Mouse (Mus musculus) midbrain, embryonic 16.5 days (tissue): ENCODE measurements around the gene Vezt. TPM values are rescaled to one million over a fixed set of nuclear protein-coding genes. Genes with fewer than 3 reads are reported as not detected.
A peak's percentile ranks its signal among the peaks of the same experiment; 100 is the strongest.

Source experiments
- ATAC-seq: fragments of 200-750 bp; cut with Nextera tagmentation; 2 replicates; pipeline ENCODE4 v1.8.0; 2017; ENCODE audit warnings: moderate TSS enrichment
- H3K27ac ChIP-seq: fragments of 300-500 bp; sonication (generic); 2 replicates; pipeline ENCODE4 v1.5.1; 2014; ENCODE audit warnings: mild to moderate bottlenecking, low read length, mixed read lengths
- H3K27me3 ChIP-seq: fragments of 300-500 bp; sonication (generic); 2 replicates; pipeline ENCODE4 v1.6.1; 2014; ENCODE audit warnings: low read depth, low read length, mixed read lengths; ENCODE audit not compliant: control insufficient read depth, insufficient read depth
- H3K36me3 ChIP-seq: fragments of 300-500 bp; sonication (generic); 2 replicates; pipeline ENCODE4 v1.6.1; 2014; ENCODE audit warnings: mild to moderate bottlenecking, low read length, moderate library complexity, mixed read lengths; ENCODE audit not compliant: control insufficient read depth, insufficient read depth
- H3K4me1 ChIP-seq: fragments of 300-500 bp; sonication (generic); 2 replicates; pipeline ENCODE4 v1.6.1; 2014; ENCODE audit warnings: mild to moderate bottlenecking, low read length, mixed read lengths; ENCODE audit not compliant: control insufficient read depth, insufficient read depth
- H3K4me2 ChIP-seq: fragments of 300-500 bp; sonication (generic); 2 replicates; pipeline ENCODE4 v1.6.1; 2014; ENCODE audit warnings: mild to moderate bottlenecking, low read length, mixed read lengths
- H3K4me3 ChIP-seq: fragments of 300-500 bp; sonication (generic); 2 replicates; pipeline ENCODE4 v1.5.1; 2014; ENCODE audit warnings: low read depth, mild to moderate bottlenecking, low read length, moderate library complexity, mixed read lengths
- H3K9ac ChIP-seq: fragments of 300-500 bp; sonication (generic); 2 replicates; pipeline ENCODE4 v1.6.1; 2014; ENCODE audit warnings: low read depth, low read length, mixed read lengths
- H3K9me3 ChIP-seq: fragments of 300-500 bp; sonication (generic); replicated peaks from 2 replicates; pipeline ENCODE4 v1.6.1; 2014; ENCODE audit warnings: mild to moderate bottlenecking, low read length, mixed read lengths; ENCODE audit not compliant: control insufficient read depth, poor library complexity, severe bottlenecking
- WGBS: fragments of 180-500 bp; shearing (Covaris S2); extraction: QIAGEN DNeasy Blood & Tissue Kit; methylation state at CpG from one replicate; pipeline ENCODE4 v1.1.7; 2014; 5-methylcytosine and 5-hydroxymethylcytosine counted together
- microRNA counts: library from miRNA; unstranded; fragments of <30 nt; microRNA quantifications from one replicate; lab custom pipeline; 2016
- microRNA-seq: library from miRNA; unstranded; fragments of <30 nt; microRNA quantifications from one replicate; pipeline ENCODE4, GENCODE M21; 2017
- polyA plus RNA-seq: library from polyadenylated mRNA; unstranded; fragments of >200 nt; fragmentation: Nextera tagmentation; extraction: Ambion mirVana; gene quantifications from 2 replicates; pipeline ENCODE4 v1.2.1, GENCODE M21; 2015

The Vezt gene
- polyA plus RNA-seq, 1 experiment from 2014 or later = 59.4 TPM

- Histone ChIP-seq H3K9ac (peak overlapping the region; percentile 92), H3K4me2 (peak overlapping the region; percentile 92), H3K9me3 (no peaks in the 10 kb centered on the region), H3K4me3 (peak overlapping the region; percentile 98), H3K27me3 (no peaks in the 10 kb centered on the region; the same call in 1 of the 2 replicates), H3K36me3 (peaks cover 12% of the 10 kb centered on the region; the same call in 1 of the 2 replicates), H3K27ac (peak overlapping the region; percentile 92), H3K4me1 (peaks cover 15% of the 10 kb centered on the region)
- 1% methylated on average over 9 of the region's 30 CpGs for WGBS
- ATAC-seq = peak; percentile 99
Observed at GRCm38 (mm10) chr10:93889579-93889950, 146.1 kb downstream of the Vezt start.

MicroRNAs within 50 kb of the gene (microRNA counts, 519-probe panel; counts per million panel counts)
- 2,793 counts per million, percentile 84 among the panel's probes with 10 or more counts for microRNA mmu-miR-331-3p (lab: Ali Mortazavi, UCI)
- 1,482 counts per million, percentile 28 among the panel's probes with 10 or more counts for microRNA mmu-miR-331-5p (lab: Ali Mortazavi, UCI)

Small RNA genes within 50 kb of the gene (microRNA-seq; reads per million reads assigned to microRNA genes)
- 230 reads per million, percentile 62 among the genes with 10 or more reads in this experiment for gene Mir331

Other genes starting within 250 kb of the Vezt start
- gene Usp44, start 204.3 kb downstream of the Vezt start, polyA plus RNA-seq = 0.14 and 0.30 TPM in 2 replicates
- 147 and 156 TPM in 2 replicates for gene Metap2, start 138.7 kb downstream of the Vezt start, polyA plus RNA-seq
- 1.8 and 2.9 TPM in 2 replicates for gene Fgd6, start 184 bp upstream of the Vezt start, polyA plus RNA-seq
- gene Nr2c1, start 112.2 kb upstream of the Vezt start, polyA plus RNA-seq = 8.0 and 9.3 TPM in 2 replicates
- gene Ndufa12, start 162.9 kb upstream of the Vezt start, polyA plus RNA-seq = 291 and 304 TPM in 2 replicates